Mouse (Mus musculus) spleen, adult 2 months (tissue): Measurements from ENCODE around the gene Kpna1.

Source experiments
- CTCF ChIP-seq: fragments of 200-500 bp; IDR thresholded peaks from 2 replicates; pipeline ENCODE4 v1.5.1; 2011; ENCODE audit warnings: mild to moderate bottlenecking, inconsistent platforms; ENCODE audit not compliant: insufficient read depth, insufficient read length, insufficient replicate concordance; ENCODE audit errors: extremely low read depth
- POLR2A ChIP-seq: fragments of 200-500 bp; IDR thresholded peaks from 2 replicates; pipeline ENCODE4 v1.6.1; 2011; ENCODE audit warnings: low read depth, low read length, inconsistent platforms

DNA sequence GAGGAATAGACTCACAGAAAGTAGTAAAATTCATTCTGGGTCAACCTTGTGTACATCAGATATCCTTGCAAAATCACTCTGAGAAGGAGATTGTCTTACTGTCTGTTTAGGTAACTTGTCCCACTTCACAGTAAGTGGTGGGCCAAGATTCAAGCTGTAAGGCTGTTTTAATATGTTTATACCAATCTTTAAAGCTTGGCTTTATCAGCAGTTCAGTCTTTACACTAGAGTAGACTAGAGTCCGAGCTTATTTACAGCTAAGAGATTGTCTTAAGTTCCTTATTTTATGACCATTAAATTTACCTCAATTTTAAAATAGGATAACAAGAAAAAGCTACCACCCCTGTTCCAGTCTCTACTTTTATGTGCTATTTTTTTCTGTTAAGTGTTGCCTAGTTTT lies 9.4 kb downstream of the Kpna1 start:
- no peak for TF ChIP-seq CTCF
- TF ChIP-seq POLR2A = no peak
